Mouse (Mus musculus) lung, adult 2 months (tissue): Measurements from ENCODE around the gene Tns4.

Source experiments
- CTCF ChIP-seq: fragments of 200-500 bp; IDR thresholded peaks from 2 replicates; pipeline ENCODE4 v1.5.1; 2011; ENCODE audit warnings: mild to moderate bottlenecking, low read length, control low read depth; ENCODE audit not compliant: insufficient read depth
- POLR2A ChIP-seq: fragments of 200-500 bp; IDR thresholded peaks from 2 replicates; pipeline ENCODE4 v1.6.1; 2011; ENCODE audit warnings: low read depth, mild to moderate bottlenecking, control low read depth, low read length, borderline replicate concordance; ENCODE audit errors: extremely low read depth

DNA sequence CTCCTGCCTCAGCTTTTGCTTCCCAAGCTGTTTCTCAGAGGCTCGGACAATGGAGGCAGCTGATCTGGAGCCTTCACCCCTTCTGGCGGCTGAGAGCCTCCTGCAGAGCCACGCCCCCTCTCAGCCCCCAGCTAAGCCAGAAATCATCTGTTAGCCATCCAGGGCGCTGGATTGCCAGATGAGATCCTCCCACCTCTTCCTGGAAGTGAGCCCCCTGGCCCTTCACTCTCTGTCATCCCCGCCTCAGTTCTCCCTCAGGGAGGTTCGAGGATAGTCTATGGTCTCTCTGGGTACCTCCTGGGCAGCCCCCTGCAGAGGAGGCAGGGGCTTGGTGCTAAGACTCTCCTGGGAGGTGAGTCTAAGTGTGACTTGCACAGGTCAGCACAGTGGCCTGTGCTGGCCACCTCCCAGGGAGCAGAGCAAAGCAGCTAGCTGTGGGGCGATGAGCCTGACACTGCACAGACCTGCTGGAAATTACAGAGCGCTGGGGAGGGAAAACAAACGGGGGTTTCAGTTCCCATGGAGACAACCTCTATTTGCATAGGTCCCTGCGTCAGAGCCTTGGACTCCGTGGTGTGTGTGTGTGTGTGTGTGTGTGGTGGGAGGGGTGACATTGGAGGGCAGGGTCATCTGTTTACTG, 43.1 kb upstream of the Tns4 start:
- TF ChIP-seq POLR2A (no peak), CTCF (no peak)
